Mouse (Mus musculus): ENCODE data around the gene Cxcr5. TPM values are rescaled to one million over a fixed set of nuclear protein-coding genes. Genes with fewer than 3 reads are reported as not detected.

The Cxcr5 gene
- polyA plus RNA-seq, 1 experiment from 2014 or later: not detected

- Histone ChIP-seq H3K36me3 (ENCODE audit: control insufficient read depth, insufficient read depth, low read length) (peaks cover 40% of the 10 kb centered on the region), H3K27ac (ENCODE audit: low read depth, low read length) (no peak overlapping the region), H3K9me3 (ENCODE audit: control insufficient read depth, low read length) (no peaks in the 10 kb centered on the region), H3K27me3 (ENCODE audit: control insufficient read depth, insufficient read depth, low read length) (no peaks in the 10 kb centered on the region), H3K4me3 (ENCODE audit: low read length) (no peak overlapping the region), H3K4me1 (ENCODE audit: control insufficient read depth, insufficient read depth, low read length) (peaks cover 18% of the 10 kb centered on the region), H3K4me2 (replicated peaks; ENCODE audit: low read depth, low read length) (no peak overlapping the region; the same call in 1 of the 2 replicates), H3K9ac (ENCODE audit: low read depth, low read length) (no peak overlapping the region)
- 38% methylated on average over 9 of the region's 9 CpGs for WGBS
- ATAC-seq (ENCODE audit: low FRiP score, low TSS enrichment): no peak
These were observed 51.3 kb downstream of the Cxcr5 start for GRCm38 (mm10) chr9:44510355-44510871.

- ATAC-seq (ENCODE audit: low FRiP score, low TSS enrichment): peak; percentile 24; the same call in 1 of the 2 replicates
- Histone ChIP-seq H3K4me1 (ENCODE audit: control insufficient read depth, insufficient read depth, low read length) (peaks cover 21% of the 10 kb centered on the region), H3K9ac (ENCODE audit: low read depth, low read length) (peak overlapping the region; percentile 31; the same call in 1 of the 2 replicates)
These were observed 52.0 kb downstream of the Cxcr5 start for GRCm38 (mm10) chr9:44509487-44510354.

GRCm38 (mm10) chr9:44508721-44509486 lies 52.8 kb downstream of the Cxcr5 start:
- no peaks in the 10 kb centered on the region for H3K27me3 ChIP-seq (ENCODE audit: control insufficient read depth, insufficient read depth, low read length)
- H3K36me3 ChIP-seq (ENCODE audit: control insufficient read depth, insufficient read depth, low read length): peaks cover 44% of the 10 kb centered on the region
- 87% methylated on average over 19 of the region's 19 CpGs for WGBS
- H3K9ac ChIP-seq (ENCODE audit: low read depth, low read length): peak overlapping the region; percentile 31; the same call in 1 of the 2 replicates
- H3K4me2 ChIP-seq (replicated peaks; ENCODE audit: low read depth, low read length): peak overlapping the region; percentile 48
- no peaks in the 10 kb centered on the region for H3K9me3 ChIP-seq (ENCODE audit: control insufficient read depth, low read length)
- no peak overlapping the region for H3K4me3 ChIP-seq (ENCODE audit: low read length)
- peaks cover 22% of the 10 kb centered on the region for H3K4me1 ChIP-seq (ENCODE audit: control insufficient read depth, insufficient read depth, low read length)
- H3K27ac ChIP-seq (ENCODE audit: low read depth, low read length): no peak overlapping the region
- ATAC-seq (ENCODE audit: low FRiP score, low TSS enrichment): no peak

More at GRCm38 (mm10) chr9:44509487-44510354, 52.0 kb downstream of the Cxcr5 start:
- H3K27ac ChIP-seq (ENCODE audit: low read depth, low read length): no peak overlapping the region
- H3K4me2 ChIP-seq (replicated peaks; ENCODE audit: low read depth, low read length): peak overlapping the region; percentile 48
- H3K4me3 ChIP-seq (ENCODE audit: low read length): peak overlapping the region; percentile 28
- WGBS: 16% methylated on average over 26 of the region's 27 CpGs
- no peaks in the 10 kb centered on the region for H3K9me3 ChIP-seq (ENCODE audit: control insufficient read depth, low read length)
- H3K27me3 ChIP-seq (ENCODE audit: control insufficient read depth, insufficient read depth, low read length): no peaks in the 10 kb centered on the region
- H3K36me3 ChIP-seq (ENCODE audit: control insufficient read depth, insufficient read depth, low read length): peaks cover 44% of the 10 kb centered on the region

GRCm38 (mm10) chr9:44508124-44508619 lies 53.5 kb downstream of the Cxcr5 start:
- Histone ChIP-seq H3K27me3 (ENCODE audit: control insufficient read depth, insufficient read depth, low read length) (no peaks in the 10 kb centered on the region), H3K27ac (ENCODE audit: low read depth, low read length) (no peak overlapping the region), H3K36me3 (ENCODE audit: control insufficient read depth, insufficient read depth, low read length) (peaks cover 51% of the 10 kb centered on the region), H3K4me2 (replicated peaks; ENCODE audit: low read depth, low read length) (no peak overlapping the region), H3K9ac (ENCODE audit: low read depth, low read length) (no peak overlapping the region), H3K4me1 (ENCODE audit: control insufficient read depth, insufficient read depth, low read length) (peaks cover 22% of the 10 kb centered on the region), H3K9me3 (ENCODE audit: control insufficient read depth, low read length) (no peaks in the 10 kb centered on the region), H3K4me3 (ENCODE audit: low read length) (no peak overlapping the region)
- 82% methylated on average over 18 of the region's 18 CpGs for WGBS
- ATAC-seq (ENCODE audit: low FRiP score, low TSS enrichment): no peak

- peaks cover 59% of the 10 kb centered on the region for H3K36me3 ChIP-seq (ENCODE audit: control insufficient read depth, insufficient read depth, low read length)
- H3K27me3 ChIP-seq (ENCODE audit: control insufficient read depth, insufficient read depth, low read length): no peaks in the 10 kb centered on the region
- no peak overlapping the region for H3K4me2 ChIP-seq (replicated peaks; ENCODE audit: low read depth, low read length)
- no peak overlapping the region for H3K27ac ChIP-seq (ENCODE audit: low read depth, low read length)
- no peak for ATAC-seq (ENCODE audit: low FRiP score, low TSS enrichment)
- H3K9me3 ChIP-seq (ENCODE audit: control insufficient read depth, low read length): no peaks in the 10 kb centered on the region
- WGBS: 87% methylated on average over 6 of the region's 6 CpGs
- H3K4me1 ChIP-seq (ENCODE audit: control insufficient read depth, insufficient read depth, low read length): peaks cover 22% of the 10 kb centered on the region
- no peak overlapping the region for H3K4me3 ChIP-seq (ENCODE audit: low read length)
- H3K9ac ChIP-seq (ENCODE audit: low read depth, low read length): no peak overlapping the region
These were observed 54.3 kb downstream of the Cxcr5 start for GRCm38 (mm10) chr9:44507345-44507744.

GRCm38 (mm10) chr9:44506566-44506965 lies 55.1 kb downstream of the Cxcr5 start:
- WGBS: 95% methylated on average over 13 of the region's 13 CpGs
- H3K9ac ChIP-seq (ENCODE audit: low read depth, low read length): no peak overlapping the region
- no peaks in the 10 kb centered on the region for H3K27me3 ChIP-seq (ENCODE audit: control insufficient read depth, insufficient read depth, low read length)
- H3K36me3 ChIP-seq (ENCODE audit: control insufficient read depth, insufficient read depth, low read length): peaks cover 61% of the 10 kb centered on the region
- no peak overlapping the region for H3K4me2 ChIP-seq (replicated peaks; ENCODE audit: low read depth, low read length)
- ATAC-seq (ENCODE audit: low FRiP score, low TSS enrichment): no peak
- H3K27ac ChIP-seq (ENCODE audit: low read depth, low read length): no peak overlapping the region
- no peaks in the 10 kb centered on the region for H3K9me3 ChIP-seq (ENCODE audit: control insufficient read depth, low read length)
- peaks cover 20% of the 10 kb centered on the region for H3K4me1 ChIP-seq (ENCODE audit: control insufficient read depth, insufficient read depth, low read length)
- no peak overlapping the region for H3K4me3 ChIP-seq (ENCODE audit: low read length)

- no peaks in the 10 kb centered on the region for H3K9me3 ChIP-seq (ENCODE audit: control insufficient read depth, low read length)
- 59% methylated on average over 23 of the region's 23 CpGs for WGBS
- peaks cover 67% of the 10 kb centered on the region for H3K36me3 ChIP-seq (ENCODE audit: control insufficient read depth, insufficient read depth, low read length)
These were observed 55.7 kb downstream of the Cxcr5 start for GRCm38 (mm10) chr9:44505824-44506467.

GRCm38 (mm10) chr9:44504893-44505823 lies 56.5 kb downstream of the Cxcr5 start:
- Histone ChIP-seq H3K4me1 (ENCODE audit: control insufficient read depth, insufficient read depth, low read length) (peaks cover 30% of the 10 kb centered on the region), H3K4me2 (replicated peaks; ENCODE audit: low read depth, low read length) (no peak overlapping the region), H3K27ac (ENCODE audit: low read depth, low read length) (no peak overlapping the region), H3K27me3 (ENCODE audit: control insufficient read depth, insufficient read depth, low read length) (no peaks in the 10 kb centered on the region), H3K36me3 (ENCODE audit: control insufficient read depth, insufficient read depth, low read length) (peaks cover 72% of the 10 kb centered on the region), H3K9ac (ENCODE audit: low read depth, low read length) (no peak overlapping the region), H3K4me3 (ENCODE audit: low read length) (no peak overlapping the region), H3K9me3 (ENCODE audit: control insufficient read depth, low read length) (no peaks in the 10 kb centered on the region)
- no peak for ATAC-seq (ENCODE audit: low FRiP score, low TSS enrichment)
- 76% methylated on average over 20 of the region's 20 CpGs for WGBS

More at GRCm38 (mm10) chr9:44505824-44506467, 55.7 kb downstream of the Cxcr5 start:
- Histone ChIP-seq H3K4me2 (replicated peaks; ENCODE audit: low read depth, low read length) (no peak overlapping the region), H3K27me3 (ENCODE audit: control insufficient read depth, insufficient read depth, low read length) (no peaks in the 10 kb centered on the region), H3K4me1 (ENCODE audit: control insufficient read depth, insufficient read depth, low read length) (peaks cover 25% of the 10 kb centered on the region), H3K27ac (ENCODE audit: low read depth, low read length) (no peak overlapping the region), H3K9ac (ENCODE audit: low read depth, low read length) (no peak overlapping the region), H3K4me3 (ENCODE audit: low read length) (no peak overlapping the region)
- ATAC-seq (ENCODE audit: low FRiP score, low TSS enrichment): no peak

Measured in kidney, embryonic 14.5 days (tissue).